Mouse (Mus musculus): ENCODE data around the gene Sgk2. TPM values are rescaled to one million over a fixed set of nuclear protein-coding genes. Genes with fewer than 3 reads are reported as not detected.
A peak's percentile ranks its signal among the peaks of the same experiment; 100 is the strongest.

Gene Sgk2
- total RNA-seq (2014; rRNA removed): 0.07 and 0.16 TPM in 2 replicates
- polyA plus RNA-seq (2015; fragmentation: Nextera tagmentation; extraction: Ambion mirVana): 0.11 and 0.23 TPM in 2 replicates

DNA sequence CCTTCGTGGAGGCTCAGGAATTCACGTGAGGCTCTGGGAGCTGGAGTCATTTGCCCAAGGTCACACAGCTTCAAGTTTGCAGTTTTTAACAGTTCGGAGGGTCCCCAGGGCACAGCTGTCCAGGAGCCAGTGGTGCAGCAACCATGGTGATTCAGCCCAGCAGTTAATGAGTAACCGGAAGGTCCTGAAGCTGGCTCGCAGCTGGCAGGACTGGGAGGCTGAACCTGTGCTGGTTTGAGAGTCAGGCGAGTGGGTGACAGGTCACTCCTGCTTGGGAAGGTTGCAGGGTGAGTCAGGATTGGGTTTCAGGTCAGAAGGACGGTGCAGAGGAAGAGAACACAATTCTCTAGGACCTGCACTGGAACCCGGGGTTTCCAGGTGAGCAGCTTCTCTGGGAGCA lies at the start of gene Sgk2:
TSS of gene Sgk2 (plus strand) at position 113 of the 400 bp plus-strand sequence.
- TF ChIP-seq CTCF (IDR thresholded peaks at IDR 0.05; ENCODE audit: low read depth): no peak
- Histone ChIP-seq H3K9ac (replicated peaks; ENCODE audit: low read length) (no peak within 1 kb of the TSS), H3K4me1 (ENCODE audit: insufficient read depth, low read length) (no peaks in the 10 kb centered on the region), H3K9me3 (ENCODE audit: low read length) (no peaks in the 10 kb centered on the region), H3K4me2 (ENCODE audit: low read depth, low read length) (no peak within 1 kb of the TSS), H3K36me3 (ENCODE audit: insufficient read depth, low read length) (no peaks in the 10 kb centered on the region), H3K27ac (no peak within 1 kb of the TSS), H3K27me3 (ENCODE audit: insufficient read depth, low read length) (no peaks in the 10 kb centered on the region), H3K4me3 (ENCODE audit: low read length) (no peak within 1 kb of the TSS)
- ATAC-seq: no peak
- DNase-seq (ENCODE audit: low spot score): no peak
- 59% methylated on average over 8 of the region's 8 CpGs for WGBS

DNA sequence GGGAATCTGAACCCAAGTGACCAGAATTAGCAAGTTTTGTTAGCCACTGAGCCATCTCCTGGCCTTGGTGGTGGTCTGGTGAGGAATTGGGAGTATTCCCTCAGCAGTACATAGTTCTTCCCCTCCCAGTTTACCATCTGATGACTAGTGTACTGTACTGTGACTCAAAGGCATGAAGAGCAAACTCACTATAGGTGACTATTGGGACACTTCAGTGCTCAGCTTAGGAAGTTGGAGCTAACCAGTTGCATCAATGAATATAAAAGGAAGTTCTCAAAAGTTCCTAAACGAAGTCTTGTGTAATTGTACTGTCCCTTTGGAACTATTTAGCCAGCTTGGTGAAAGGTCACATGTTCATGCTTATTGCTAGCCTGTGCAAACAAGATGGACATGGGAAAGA lies 47.6 kb upstream of the Sgk2 start:
- WGBS: 71% methylated on average over 1 of the region's 1 CpGs
- H3K27ac ChIP-seq: no peak overlapping the region
- H3K9me3 ChIP-seq (ENCODE audit: low read length): no peaks in the 10 kb centered on the region
- H3K9ac ChIP-seq (replicated peaks; ENCODE audit: low read length): no peak overlapping the region
- peaks cover 43% of the 10 kb centered on the region for H3K36me3 ChIP-seq (ENCODE audit: insufficient read depth, low read length)
- no peak for DNase-seq (ENCODE audit: low spot score)
- no peaks in the 10 kb centered on the region for H3K27me3 ChIP-seq (ENCODE audit: insufficient read depth, low read length)
- H3K4me3 ChIP-seq (ENCODE audit: low read length): no peak overlapping the region
- H3K4me1 ChIP-seq (ENCODE audit: insufficient read depth, low read length): no peaks in the 10 kb centered on the region
- ATAC-seq: no peak
- no peak for TF ChIP-seq CTCF (IDR thresholded peaks at IDR 0.05; ENCODE audit: low read depth)
- no peak overlapping the region for H3K4me2 ChIP-seq (ENCODE audit: low read depth, low read length)

DNA sequence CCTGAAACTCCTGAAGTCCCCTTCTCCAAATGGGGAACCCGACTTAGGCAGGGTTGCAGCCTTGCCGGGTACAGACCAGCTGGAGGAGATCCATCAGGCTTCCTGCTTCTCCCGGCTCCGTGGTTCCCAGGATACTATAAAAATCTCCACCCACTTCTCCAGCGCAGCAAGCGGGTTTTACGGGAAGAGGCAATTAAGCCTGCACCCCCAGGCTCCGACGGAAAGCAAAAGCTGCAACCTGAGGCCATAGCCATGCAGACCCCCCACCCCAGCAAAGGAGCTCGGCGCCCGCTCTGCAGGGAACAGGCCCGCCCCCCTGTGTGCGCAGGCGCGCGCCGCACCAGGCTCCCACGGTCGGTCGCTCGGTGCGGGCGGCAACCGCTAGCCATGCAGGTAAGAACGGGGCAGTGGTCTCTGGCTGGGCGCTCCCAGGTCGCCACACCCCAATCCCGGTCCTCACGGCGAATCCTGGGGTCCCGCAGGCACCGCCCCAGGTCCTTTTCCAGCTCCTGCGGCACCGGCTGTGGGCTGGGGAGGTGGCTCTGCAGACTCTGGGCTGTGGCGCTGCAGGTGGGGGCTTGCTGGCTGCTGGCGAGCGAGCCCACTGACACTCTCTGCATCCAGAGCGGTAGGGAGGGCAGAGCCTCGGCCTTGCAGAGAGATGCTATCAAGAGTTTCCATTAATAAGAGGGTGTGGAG lies 43.8 kb upstream of the Sgk2 start, which contains the start of gene L3mbtl1:
TSS of gene L3mbtl1 (plus strand) at position 325 of the 699 bp plus-strand sequence.
- Histone ChIP-seq H3K27me3 (ENCODE audit: insufficient read depth, low read length) (no peaks in the 10 kb centered on the region), H3K4me2 (ENCODE audit: low read depth, low read length) (peak within 1 kb of the TSS; percentile 98), H3K9ac (replicated peaks; ENCODE audit: low read length) (peak within 1 kb of the TSS; percentile 64), H3K9me3 (ENCODE audit: low read length) (no peaks in the 10 kb centered on the region), H3K36me3 (ENCODE audit: insufficient read depth, low read length) (peaks cover 24% of the 10 kb centered on the region; the same call in 1 of the 2 replicates), H3K27ac (peak within 1 kb of the TSS; percentile 80), H3K4me1 (ENCODE audit: insufficient read depth, low read length) (no peaks in the 10 kb centered on the region), H3K4me3 (ENCODE audit: low read length) (peak within 1 kb of the TSS; percentile 66)
- TF ChIP-seq CTCF (IDR thresholded peaks at IDR 0.05; ENCODE audit: low read depth): no peak
- 0% methylated on average over 40 of the region's 40 CpGs for WGBS
- DNase-seq (ENCODE audit: low spot score): peak; percentile 69
- ATAC-seq: peak; percentile 77

DNA sequence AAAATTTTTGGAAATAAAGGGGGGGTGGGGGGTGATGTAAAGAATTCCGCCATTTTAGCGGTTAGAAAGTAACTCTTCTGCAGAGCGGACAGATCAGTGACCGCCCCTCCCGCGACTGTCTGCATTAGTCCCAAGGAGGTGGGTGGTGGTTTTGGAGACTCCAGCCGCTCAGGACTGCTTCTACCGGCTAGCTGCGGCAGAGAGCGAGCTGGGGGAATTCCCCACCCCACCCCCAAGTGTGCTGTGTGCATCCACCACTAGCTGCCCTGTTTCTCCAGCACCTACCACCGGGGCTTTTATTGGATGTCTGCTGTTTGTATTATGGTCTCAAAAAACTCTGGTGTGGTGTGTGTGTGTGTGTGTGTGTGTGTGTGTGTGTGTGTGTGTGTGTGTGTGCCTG lies 43.2 kb upstream of the Sgk2 start:
- 10% methylated on average over 11 of the region's 11 CpGs for WGBS
- no peaks in the 10 kb centered on the region for H3K9me3 ChIP-seq (ENCODE audit: low read length)
- H3K27ac ChIP-seq: peak overlapping the region; percentile 80; the same call in 1 of the 2 replicates
- H3K27me3 ChIP-seq (ENCODE audit: insufficient read depth, low read length): no peaks in the 10 kb centered on the region
- no peaks in the 10 kb centered on the region for H3K4me1 ChIP-seq (ENCODE audit: insufficient read depth, low read length)
- peak overlapping the region; percentile 98 for H3K4me2 ChIP-seq (ENCODE audit: low read depth, low read length)
- peak overlapping the region; percentile 64; the same call in 1 of the 2 replicates for H3K9ac ChIP-seq (replicated peaks; ENCODE audit: low read length)
- DNase-seq (ENCODE audit: low spot score): peak; percentile 29
- TF ChIP-seq CTCF (IDR thresholded peaks at IDR 0.05; ENCODE audit: low read depth): no peak
- peak; percentile 30; the same call in 1 of the 2 replicates for ATAC-seq
- H3K36me3 ChIP-seq (ENCODE audit: insufficient read depth, low read length): peaks cover 19% of the 10 kb centered on the region; the same call in 1 of the 2 replicates
- H3K4me3 ChIP-seq (ENCODE audit: low read length): peak overlapping the region; percentile 66

DNA sequence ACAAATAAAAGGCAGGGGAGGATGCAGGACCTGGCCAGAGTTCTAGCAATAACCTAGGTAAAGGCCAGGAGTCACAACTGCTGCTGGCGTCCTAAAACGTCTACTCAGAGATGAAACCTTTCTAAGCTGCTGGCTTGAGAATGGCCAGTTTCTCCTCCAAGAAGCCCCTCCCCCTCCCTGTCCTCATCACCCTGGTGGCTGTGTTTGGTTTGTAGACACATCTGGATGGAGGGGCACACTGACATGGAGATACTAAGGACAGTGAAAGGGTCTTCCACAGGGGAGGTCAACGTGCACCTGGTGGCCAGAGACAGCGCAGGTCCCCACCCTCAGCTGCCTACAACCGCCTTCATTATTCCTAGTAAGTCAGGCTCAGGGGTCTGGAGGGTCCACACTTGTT lies 40.2 kb upstream of the Sgk2 start:
- Histone ChIP-seq H3K4me1 (ENCODE audit: insufficient read depth, low read length) (no peaks in the 10 kb centered on the region), H3K27me3 (ENCODE audit: insufficient read depth, low read length) (no peaks in the 10 kb centered on the region), H3K9ac (replicated peaks; ENCODE audit: low read length) (no peak overlapping the region), H3K27ac (no peak overlapping the region), H3K4me2 (ENCODE audit: low read depth, low read length) (no peak overlapping the region), H3K9me3 (ENCODE audit: low read length) (no peaks in the 10 kb centered on the region), H3K4me3 (ENCODE audit: low read length) (no peak overlapping the region), H3K36me3 (ENCODE audit: insufficient read depth, low read length) (no peaks in the 10 kb centered on the region)
- no peak for TF ChIP-seq CTCF (IDR thresholded peaks at IDR 0.05; ENCODE audit: low read depth)
- DNase-seq (ENCODE audit: low spot score) (no peak), ATAC-seq (no peak)
- WGBS: 89% methylated on average over 5 of the region's 5 CpGs

DNA sequence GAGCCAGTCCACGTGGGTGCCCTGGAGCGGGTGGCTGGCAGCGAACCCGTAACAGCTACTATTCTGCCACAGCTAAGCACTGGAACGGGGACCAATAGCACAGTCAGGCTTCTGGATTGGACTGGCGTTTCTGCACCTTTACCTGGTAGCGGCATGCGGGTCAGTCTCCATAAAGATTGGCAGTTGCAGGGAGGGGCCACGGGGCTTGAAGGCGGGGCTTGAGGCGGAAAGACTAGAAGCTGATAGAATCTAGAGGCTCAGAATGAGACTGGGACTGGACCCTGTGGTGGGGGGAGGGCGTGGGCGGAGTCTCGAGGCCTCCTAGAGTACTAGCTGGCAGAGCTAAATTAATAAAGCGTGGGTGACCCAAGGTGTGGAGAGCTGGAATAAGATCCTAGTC lies 39.4 kb upstream of the Sgk2 start:
- Histone ChIP-seq H3K36me3 (ENCODE audit: insufficient read depth, low read length) (no peaks in the 10 kb centered on the region), H3K9ac (replicated peaks; ENCODE audit: low read length) (no peak overlapping the region), H3K27me3 (ENCODE audit: insufficient read depth, low read length) (no peaks in the 10 kb centered on the region), H3K27ac (no peak overlapping the region), H3K4me1 (ENCODE audit: insufficient read depth, low read length) (no peaks in the 10 kb centered on the region), H3K4me3 (ENCODE audit: low read length) (no peak overlapping the region), H3K9me3 (ENCODE audit: low read length) (no peaks in the 10 kb centered on the region), H3K4me2 (ENCODE audit: low read depth, low read length) (peak overlapping the region; percentile 26)
- WGBS: 31% methylated on average over 15 of the region's 15 CpGs
- peak; percentile 53 for ATAC-seq
- TF ChIP-seq CTCF (IDR thresholded peaks at IDR 0.05; ENCODE audit: low read depth): no peak
- DNase-seq (ENCODE audit: low spot score): peak; percentile 25

DNA sequence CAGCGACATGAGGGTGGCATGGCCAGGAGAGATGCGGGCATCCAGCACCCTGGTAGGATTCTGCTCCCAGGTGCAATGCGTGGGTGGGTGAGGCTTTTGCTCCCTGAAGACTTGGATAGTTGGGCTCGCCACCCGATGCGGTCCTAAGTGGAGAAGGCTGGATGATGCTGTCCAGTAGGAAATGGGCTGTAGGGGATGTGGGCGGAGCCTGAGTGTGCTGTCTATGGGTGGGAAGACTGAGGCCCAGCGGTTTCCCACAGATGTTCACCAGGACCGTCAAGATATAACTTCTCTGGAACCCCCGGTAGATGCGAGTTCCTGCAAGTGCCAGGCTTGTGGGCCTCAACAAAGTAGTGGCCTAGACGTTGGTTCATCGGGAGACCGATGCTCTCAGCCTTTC lies 38.9 kb upstream of the Sgk2 start:
- H3K9me3 ChIP-seq (ENCODE audit: low read length): no peaks in the 10 kb centered on the region
- no peaks in the 10 kb centered on the region for H3K27me3 ChIP-seq (ENCODE audit: insufficient read depth, low read length)
- H3K4me1 ChIP-seq (ENCODE audit: insufficient read depth, low read length): no peaks in the 10 kb centered on the region
- peak overlapping the region; percentile 26 for H3K4me2 ChIP-seq (ENCODE audit: low read depth, low read length)
- H3K4me3 ChIP-seq (ENCODE audit: low read length): no peak overlapping the region
- DNase-seq (ENCODE audit: low spot score): no peak
- no peak for TF ChIP-seq CTCF (IDR thresholded peaks at IDR 0.05; ENCODE audit: low read depth)
- no peaks in the 10 kb centered on the region for H3K36me3 ChIP-seq (ENCODE audit: insufficient read depth, low read length)
- WGBS: 72% methylated on average over 14 of the region's 14 CpGs
- no peak overlapping the region for H3K9ac ChIP-seq (replicated peaks; ENCODE audit: low read length)
- H3K27ac ChIP-seq: no peak overlapping the region
- ATAC-seq: peak; percentile 11; the same call in 1 of the 2 replicates

All from hindbrain, postnatal 0 days (tissue).